Mouse (Mus musculus): ENCODE data around the gene Slc35f1. TPM values are rescaled to one million over a fixed set of nuclear protein-coding genes. Genes with fewer than 3 reads are reported as not detected.

The Slc35f1 gene
- total and polyA plus RNA-seq, 3 experiments, result not detected

GRCm38 (mm10) chr10:52726674-52727073 is 36.3 kb downstream of the Slc35f1 start:
- no peak for TF ChIP-seq SMC3 (IDR thresholded peaks at IDR 0.05; ENCODE audit: low read depth, low read length)
- no peak for TF ChIP-seq SIN3A (IDR thresholded peaks at IDR 0.05; ENCODE audit: low read length)
- TF ChIP-seq JUND (IDR thresholded peaks at IDR 0.05; ENCODE audit: low read depth, low read length), result no peak
- TF ChIP-seq MYC (IDR thresholded peaks at IDR 0.05; ENCODE audit: low read depth, low read length), result no peak
- TF ChIP-seq ZKSCAN1 (IDR thresholded peaks at IDR 0.05; ENCODE audit: low read depth, low read length), result no peak
- no peak for TF ChIP-seq NRF1 (IDR thresholded peaks at IDR 0.05; ENCODE audit: insufficient read depth, low read depth, low read length, poor library complexity, severe bottlenecking)
- TF ChIP-seq TAL1 (IDR thresholded peaks at IDR 0.05; ENCODE audit: low read length), result no peak
- no peak for TF ChIP-seq ZMIZ1 (IDR thresholded peaks at IDR 0.05; ENCODE audit: low read depth, low read length)
- TF ChIP-seq HCFC1 (IDR thresholded peaks at IDR 0.05; ENCODE audit: low read depth, low read length), result no peak
- no peak for TF ChIP-seq ETS1 (IDR thresholded peaks at IDR 0.05; ENCODE audit: low read depth, low read length)
- TF ChIP-seq EP300 (IDR thresholded peaks at IDR 0.05; ENCODE audit: low read depth in 1 of 2, low read length in 2 of 2), result no peak
- no peak for TF ChIP-seq ZNF384 (IDR thresholded peaks at IDR 0.05; ENCODE audit: low read depth, low read length)
- no peak for TF ChIP-seq NELFE (IDR thresholded peaks at IDR 0.05; ENCODE audit: low read depth, low read length)
- no peak for TF ChIP-seq MAZ (IDR thresholded peaks at IDR 0.05; ENCODE audit: low read depth, low read length)
- no peak for TF ChIP-seq GABPA (IDR thresholded peaks at IDR 0.05; ENCODE audit: low read depth, low read length)
- TF ChIP-seq USF1 (IDR thresholded peaks at IDR 0.05; ENCODE audit: low read depth, low read length), result no peak
- no peak for TF ChIP-seq UBTF (IDR thresholded peaks at IDR 0.05; ENCODE audit: borderline replicate concordance, insufficient read depth, low read depth, low read length)
- no peak for TF ChIP-seq CTCF (IDR thresholded peaks at IDR 0.05 in 2 of 3, conservative IDR thresholded peaks at IDR 0.05 in 1 of 3; ENCODE audit: control insufficient read depth in 1 of 3, insufficient read depth in 1 of 3, low read depth in 2 of 3, low read length in 3 of 3, poor library complexity in 1 of 3, severe bottlenecking in 1 of 3)
- TF ChIP-seq KAT2A (conservative IDR thresholded peaks at IDR 0.05; ENCODE audit: low read depth, low read length), result no peak
- no peaks in the 10 kb centered on the region for H3K79me2 ChIP-seq (ENCODE audit: control insufficient read depth, insufficient read depth, low read length, poor library complexity)
- no peak overlapping the region for H3K4me3 ChIP-seq (ENCODE audit: control insufficient read depth in 1 of 2, insufficient read depth in 1 of 2, low read depth in 2 of 2, low read length in 2 of 2)

GRCm38 (mm10) chr10:52742671-52743379 is 52.5 kb downstream of the Slc35f1 start:
- H3K79me2 ChIP-seq (ENCODE audit: control insufficient read depth, insufficient read depth, low read length, poor library complexity), result no peaks in the 10 kb centered on the region
- H3K9ac ChIP-seq (ENCODE audit: control insufficient read depth, low read depth, low read length, poor library complexity, severe bottlenecking), result no peak overlapping the region
- DNase-seq (ENCODE audit: low read depth, low spot score), result no peak
- no peaks in the 10 kb centered on the region for H3K27me3 ChIP-seq (ENCODE audit: control insufficient read depth in 1 of 2, insufficient read depth in 2 of 2, low read length in 2 of 2)
- no peak overlapping the region for H3K4me3 ChIP-seq (ENCODE audit: control insufficient read depth in 1 of 2, insufficient read depth in 1 of 2, low read depth in 2 of 2, low read length in 2 of 2)
- H3K9me3 ChIP-seq (replicated peaks; ENCODE audit: insufficient read depth, low read length), result no peaks in the 10 kb centered on the region
- no peaks in the 10 kb centered on the region for H3K36me3 ChIP-seq (ENCODE audit: control insufficient read depth in 1 of 2, insufficient read depth in 2 of 2, low read length in 2 of 2)
- H3K4me1 ChIP-seq (ENCODE audit: control insufficient read depth in 1 of 2, insufficient read depth in 2 of 2, low read length in 2 of 2), result no peaks in the 10 kb centered on the region
- H3K27ac ChIP-seq (ENCODE audit: control insufficient read depth, low read depth, low read length), result no peak overlapping the region
- TF ChIP-seq ELF1 (IDR thresholded peaks at IDR 0.05; ENCODE audit: low read depth, low read length) (no peak), MXI1 (IDR thresholded peaks at IDR 0.05; ENCODE audit: low read depth, low read length) (no peak), MAX (IDR thresholded peaks at IDR 0.05; ENCODE audit: low read length) (no peak), POLR2A (IDR thresholded peaks at IDR 0.05; ENCODE audit: control insufficient read depth in 1 of 2, insufficient read depth in 1 of 2, low read depth in 1 of 2, low read length in 2 of 2, poor library complexity in 1 of 2) (no peak), CHD1 (IDR thresholded peaks at IDR 0.05; ENCODE audit: low read depth, low read length) (no peak), ZKSCAN1 (IDR thresholded peaks at IDR 0.05; ENCODE audit: low read depth, low read length) (no peak), EP300 (IDR thresholded peaks at IDR 0.05; ENCODE audit: low read depth in 1 of 2, low read length in 2 of 2) (no peak), SIN3A (IDR thresholded peaks at IDR 0.05; ENCODE audit: low read length) (no peak), ZMIZ1 (IDR thresholded peaks at IDR 0.05; ENCODE audit: low read depth, low read length) (no peak), RAD21 (IDR thresholded peaks at IDR 0.05; ENCODE audit: low read depth, low read length) (no peak), SMC3 (IDR thresholded peaks at IDR 0.05; ENCODE audit: low read depth, low read length) (no peak), GATA1 (IDR thresholded peaks at IDR 0.05; ENCODE audit: low read depth, low read length) (no peak), HCFC1 (IDR thresholded peaks at IDR 0.05; ENCODE audit: low read depth, low read length) (no peak), UBTF (IDR thresholded peaks at IDR 0.05; ENCODE audit: borderline replicate concordance, insufficient read depth, low read depth, low read length) (no peak), MAZ (IDR thresholded peaks at IDR 0.05; ENCODE audit: low read depth, low read length) (no peak), NELFE (IDR thresholded peaks at IDR 0.05; ENCODE audit: low read depth, low read length) (no peak)

More at GRCm38 (mm10) chr10:52726674-52727073, 36.3 kb downstream of the Slc35f1 start:
- no peaks in the 10 kb centered on the region; a peak in 1 of 4 replicates for H3K27me3 ChIP-seq (ENCODE audit: control insufficient read depth in 1 of 2, insufficient read depth in 2 of 2, low read length in 2 of 2)
- H3K4me1 ChIP-seq (ENCODE audit: control insufficient read depth in 1 of 2, insufficient read depth in 2 of 2, low read length in 2 of 2), result no peaks in the 10 kb centered on the region
- H3K9me3 ChIP-seq (replicated peaks; ENCODE audit: insufficient read depth, low read length), result no peaks in the 10 kb centered on the region
- H3K27ac ChIP-seq (ENCODE audit: control insufficient read depth, low read depth, low read length), result no peak overlapping the region
- no peak for DNase-seq (ENCODE audit: low read depth, low spot score)
- no peak overlapping the region for H3K9ac ChIP-seq (ENCODE audit: control insufficient read depth, low read depth, low read length, poor library complexity, severe bottlenecking)
- H3K36me3 ChIP-seq (ENCODE audit: control insufficient read depth in 1 of 2, insufficient read depth in 2 of 2, low read length in 2 of 2), result no peaks in the 10 kb centered on the region

Measured in MEL (cell line).